Mouse (Mus musculus): ENCODE measurements around the gene Pmepa1.

Pmepa1 gene

DNA sequence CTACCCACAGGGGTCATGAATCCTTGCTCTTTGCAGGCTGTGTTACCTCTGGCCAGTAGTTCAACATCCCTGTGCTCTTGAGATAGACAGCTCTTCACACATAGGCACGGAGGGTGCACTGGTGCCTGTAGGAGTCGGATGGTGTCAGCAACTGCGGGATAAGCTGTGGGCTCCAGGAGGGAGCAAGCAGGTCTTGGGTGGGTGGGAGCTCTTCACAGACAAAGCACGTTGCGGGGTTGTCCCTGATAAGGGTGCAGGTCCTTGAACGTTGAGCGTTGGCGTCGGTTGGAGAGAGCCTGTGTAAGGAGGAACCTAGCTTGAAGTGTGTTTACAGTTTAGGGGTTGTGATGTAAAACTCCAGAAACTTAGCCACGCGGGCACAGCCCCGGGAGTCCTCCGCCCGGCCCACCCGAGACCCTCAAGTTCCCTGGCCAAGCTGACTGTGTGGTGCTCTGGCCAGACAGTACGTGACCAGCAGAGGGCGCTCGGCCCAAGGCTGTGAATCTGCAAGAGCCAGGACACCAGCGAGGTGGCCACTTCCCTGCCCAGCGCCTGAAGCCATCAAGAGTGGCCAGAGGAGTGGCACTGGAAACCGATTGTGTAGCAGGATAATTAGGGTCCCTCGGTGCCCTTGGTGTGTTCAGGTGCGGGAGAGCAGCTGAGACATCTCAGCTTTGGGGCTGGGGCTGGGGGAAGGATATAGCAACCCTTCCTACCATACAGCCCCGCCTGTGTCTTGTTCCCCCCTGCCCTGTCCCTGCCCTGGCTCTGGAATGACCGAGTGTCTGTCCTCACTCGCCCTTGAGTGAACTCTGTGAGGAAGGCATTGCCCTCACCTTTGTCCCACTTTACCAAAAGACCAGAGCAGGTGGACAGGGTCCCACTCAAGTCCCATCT, 90.0 kb downstream of the Pmepa1 start:
- peak; percentile 47 to 70 for DNase-seq (ENCODE audit: low spot score in 2 of 2)

DNA sequence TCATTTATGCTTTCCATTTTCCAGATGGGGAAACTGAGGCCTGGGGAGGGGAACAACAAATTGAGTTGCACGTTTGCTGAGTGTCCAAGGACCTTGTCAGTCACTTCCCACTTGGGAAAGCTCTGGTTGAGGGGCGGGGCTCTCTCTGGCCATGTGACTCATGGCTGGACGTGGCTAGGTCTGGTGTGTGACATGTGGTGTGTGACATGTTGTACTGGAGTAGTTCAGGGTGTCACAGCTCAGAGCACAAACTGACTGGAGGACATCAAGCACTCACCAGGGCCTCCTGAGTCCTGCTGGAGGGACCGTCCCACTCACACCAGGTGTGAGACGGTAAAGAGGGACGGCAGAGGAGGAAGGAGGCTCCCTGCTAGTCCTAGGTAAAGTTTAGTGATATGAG, 91.1 kb downstream of the Pmepa1 start:
- no peak for DNase-seq (ENCODE audit: low spot score in 2 of 2)

GRCm38 (mm10) chr2:173184475-173185080, 91.8 kb downstream of the Pmepa1 start:
- DNase-seq (ENCODE audit: low spot score in 2 of 2) = no peak

DNA sequence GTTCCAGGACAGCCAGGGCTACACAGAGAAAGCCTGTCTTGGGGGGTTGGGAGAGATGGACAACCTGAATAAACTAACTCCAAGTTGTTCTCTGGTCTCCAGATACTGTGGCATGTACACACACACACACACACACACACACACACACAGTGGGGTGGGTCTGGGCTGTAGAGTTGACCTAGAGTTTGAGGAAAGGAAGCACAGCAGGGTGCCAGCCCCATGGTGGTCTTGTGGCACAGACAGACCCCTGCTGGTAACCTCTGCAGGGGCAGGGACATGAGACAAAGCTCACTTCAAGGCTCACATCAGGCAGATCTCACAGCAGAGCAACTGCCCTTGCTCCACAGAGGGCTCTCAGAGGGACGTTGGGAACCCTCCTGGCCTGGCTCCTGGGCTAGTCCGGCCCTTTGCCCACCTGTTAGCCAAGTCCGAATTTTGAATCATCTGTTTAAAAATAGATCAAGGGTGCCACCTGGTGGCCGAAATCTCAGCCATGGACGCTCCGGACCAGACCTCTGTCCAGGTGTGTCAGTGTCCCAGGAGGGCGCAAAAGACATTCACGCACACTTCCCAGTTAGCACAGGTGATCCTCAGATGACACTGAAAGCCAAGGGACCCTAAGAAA, 92.4 kb downstream of the Pmepa1 start:
- peak in 1 of 2 experiments; percentile 45 for DNase-seq (ENCODE audit: low spot score in 2 of 2)

DNA sequence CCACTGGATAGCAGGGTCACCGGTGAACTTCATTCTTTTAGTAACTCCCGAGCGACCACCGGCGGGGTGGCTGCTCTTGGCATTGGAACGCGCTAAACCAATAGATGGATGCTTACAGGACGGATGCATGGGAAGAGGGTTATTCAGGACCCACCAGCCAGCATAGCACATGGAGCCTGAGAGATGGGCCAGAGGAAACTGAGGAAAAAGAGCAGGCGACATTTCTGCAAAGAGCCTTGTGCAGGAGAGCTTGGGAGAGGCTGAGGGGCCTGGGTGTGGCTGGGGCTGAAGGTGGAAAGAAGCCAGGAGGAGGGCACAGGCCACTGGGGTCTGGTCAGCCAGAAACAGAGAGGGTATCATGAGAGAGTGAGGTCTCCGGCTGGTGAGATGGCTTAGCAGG, 93.0 kb downstream of the Pmepa1 start:
- no peak for DNase-seq (ENCODE audit: low spot score in 2 of 2)

DNA sequence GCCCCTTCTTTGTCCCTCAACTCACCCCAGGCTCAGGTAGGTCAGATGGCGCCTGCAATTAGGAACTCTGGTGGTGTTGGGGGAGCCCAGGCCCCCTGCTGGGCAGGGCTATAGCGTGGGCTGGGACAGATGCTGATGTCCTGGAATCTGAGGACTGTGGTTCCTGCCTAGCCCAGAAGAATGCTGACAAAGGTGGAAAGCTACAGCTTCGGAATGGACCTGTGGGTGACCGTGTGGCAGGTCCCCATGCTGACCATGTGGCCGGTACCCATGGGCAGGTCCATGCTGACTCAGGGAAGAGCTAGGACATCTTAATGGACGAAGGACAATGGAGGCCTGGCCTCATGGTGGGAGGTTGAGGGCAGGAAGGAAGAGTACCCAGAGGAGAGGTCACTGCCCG, 93.5 kb downstream of the Pmepa1 start:
- DNase-seq (ENCODE audit: low spot score in 2 of 2) = no peak

DNA sequence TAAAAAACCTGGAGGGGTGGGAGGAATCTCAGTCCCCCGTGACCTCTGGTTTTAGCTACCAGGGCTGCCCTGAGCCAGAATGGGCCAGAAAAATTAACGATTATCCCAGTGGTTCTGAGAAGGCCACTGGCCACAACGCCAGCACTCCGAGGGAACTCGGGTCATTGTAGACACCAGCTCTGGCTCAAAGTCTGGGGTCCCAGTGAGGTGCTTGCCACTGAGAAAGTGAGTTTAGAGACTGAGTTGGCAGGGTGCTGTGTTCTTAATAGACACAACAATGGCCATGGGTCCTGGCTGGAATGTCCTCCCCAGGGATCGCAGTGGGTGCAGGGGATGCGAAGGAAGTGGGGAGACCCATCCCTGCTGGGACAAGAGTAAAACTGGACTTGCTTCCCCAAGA, 94.4 kb downstream of the Pmepa1 start:
- DNase-seq (ENCODE audit: low spot score in 2 of 2) = no peak

DNA sequence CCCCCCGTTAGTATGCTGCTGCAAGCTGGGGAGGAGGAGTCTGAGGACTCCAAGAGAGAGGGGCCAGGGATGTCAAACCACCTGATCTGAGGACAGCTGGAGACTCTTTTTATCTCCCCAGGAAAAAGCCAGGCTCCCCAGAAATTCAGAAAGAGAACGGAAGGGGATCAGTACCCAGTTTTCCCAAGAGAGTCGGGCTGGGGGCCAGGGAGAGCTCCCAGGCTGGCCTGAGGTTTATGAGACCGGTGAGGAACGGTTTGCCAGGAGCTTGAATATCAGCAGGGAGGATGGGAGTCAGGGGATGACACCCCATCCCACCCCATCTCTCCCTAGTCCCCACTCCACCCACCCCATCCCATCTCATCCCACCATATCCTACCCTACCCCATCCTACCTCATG, 94.8 kb downstream of the Pmepa1 start:
- DNase-seq (ENCODE audit: low spot score in 2 of 2) = no peak

DNA sequence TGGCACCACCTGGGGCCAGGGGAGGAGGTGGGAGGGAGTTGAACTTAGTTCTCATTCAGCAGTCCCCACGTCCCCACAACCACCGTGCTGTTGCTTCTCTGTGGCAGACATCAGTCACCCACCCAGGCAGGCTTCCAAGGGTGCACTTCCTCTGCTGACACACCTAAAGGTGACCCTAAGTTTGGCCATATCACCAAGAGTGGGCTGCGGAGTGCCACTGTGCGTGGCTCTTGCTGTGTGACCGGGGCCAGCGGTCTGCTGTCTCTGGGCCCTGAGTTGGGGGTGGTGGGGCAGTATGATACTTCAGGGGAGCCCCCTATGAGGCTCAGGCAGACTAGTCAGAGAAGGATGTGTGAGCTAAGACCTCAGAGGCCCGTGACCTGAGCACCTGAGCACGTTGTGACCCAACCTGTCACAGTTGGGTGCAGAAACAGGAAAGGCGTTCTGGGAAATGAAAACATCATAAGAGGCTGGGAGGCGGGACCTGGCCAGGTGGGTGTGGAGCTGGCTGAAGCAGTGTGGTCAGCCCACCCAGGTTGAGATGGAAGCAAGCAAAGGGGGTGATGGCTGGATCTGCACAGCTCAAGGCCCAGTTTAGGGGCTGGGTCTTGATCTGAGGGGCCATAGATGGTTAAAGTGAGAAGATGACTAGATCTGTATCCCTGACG, 95.5 kb downstream of the Pmepa1 start:
- DNase-seq (ENCODE audit: low spot score in 2 of 2) = no peak

DNA sequence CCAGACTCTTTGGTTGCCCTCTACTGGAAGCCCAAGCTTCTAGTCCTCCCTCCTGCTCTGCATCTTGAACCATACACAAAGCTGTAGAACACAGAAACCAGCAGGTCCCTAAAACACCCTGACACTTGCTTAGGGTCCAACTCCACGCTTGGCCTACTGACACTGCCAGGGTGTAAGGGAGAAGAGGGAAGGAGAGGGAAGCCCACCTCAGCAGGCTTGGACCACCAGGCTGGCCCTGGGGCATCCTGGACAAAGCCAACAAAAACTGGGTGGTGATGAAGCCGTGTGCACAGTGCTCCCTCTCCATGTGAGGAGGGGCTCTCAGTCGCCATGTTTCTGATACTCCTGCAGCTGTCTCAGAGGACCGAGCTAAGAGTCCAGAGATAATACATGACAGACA, 96.3 kb downstream of the Pmepa1 start:
- no peak for DNase-seq (ENCODE audit: low spot score in 2 of 2)

DNA sequence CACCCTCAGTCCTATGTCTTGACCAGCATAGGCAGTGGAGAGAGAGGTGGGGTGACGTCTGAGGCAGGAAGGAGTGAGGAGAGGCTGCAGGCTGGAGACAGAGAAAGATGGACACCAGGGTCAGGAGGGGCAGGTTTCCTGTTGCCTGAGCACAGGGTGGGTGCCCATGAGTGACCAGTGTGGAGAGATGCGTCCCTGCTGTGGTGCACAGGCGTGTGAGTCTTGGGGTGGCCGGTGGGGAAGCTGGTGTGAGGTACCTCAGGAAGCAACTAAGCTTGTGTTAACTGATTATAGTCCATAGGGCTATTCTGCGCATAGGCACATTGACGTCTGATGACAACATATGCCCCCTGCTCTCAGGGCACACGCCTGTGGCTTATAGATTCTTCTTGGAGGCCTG, 97.3 kb downstream of the Pmepa1 start:
- no peak for DNase-seq (ENCODE audit: low spot score in 2 of 2)

GRCm38 (mm10) chr2:173177951-173178350, 98.4 kb downstream of the Pmepa1 start:
- DNase-seq (ENCODE audit: low spot score in 2 of 2) = no peak

DNA sequence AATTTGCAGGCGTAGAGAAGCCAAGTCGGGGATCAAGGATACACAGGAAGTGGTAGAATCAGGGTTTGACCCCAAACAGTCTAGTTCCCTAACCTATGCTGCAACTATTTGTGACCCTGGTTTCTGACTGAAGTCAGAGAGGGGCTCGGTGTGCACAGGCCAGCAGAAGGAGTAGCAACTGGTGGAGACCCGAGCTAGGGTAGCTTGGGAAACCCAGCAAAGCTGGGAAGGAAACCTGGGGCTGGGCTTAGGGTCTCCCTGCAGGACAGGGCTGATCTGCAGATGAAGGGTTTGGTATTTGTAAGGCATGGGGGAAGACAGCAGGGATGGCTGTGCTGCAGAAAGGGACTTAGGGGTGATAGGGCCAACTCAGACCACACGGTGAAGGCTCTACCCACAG, 98.9 kb downstream of the Pmepa1 start:
- DNase-seq (ENCODE audit: low spot score in 2 of 2) = no peak

DNA sequence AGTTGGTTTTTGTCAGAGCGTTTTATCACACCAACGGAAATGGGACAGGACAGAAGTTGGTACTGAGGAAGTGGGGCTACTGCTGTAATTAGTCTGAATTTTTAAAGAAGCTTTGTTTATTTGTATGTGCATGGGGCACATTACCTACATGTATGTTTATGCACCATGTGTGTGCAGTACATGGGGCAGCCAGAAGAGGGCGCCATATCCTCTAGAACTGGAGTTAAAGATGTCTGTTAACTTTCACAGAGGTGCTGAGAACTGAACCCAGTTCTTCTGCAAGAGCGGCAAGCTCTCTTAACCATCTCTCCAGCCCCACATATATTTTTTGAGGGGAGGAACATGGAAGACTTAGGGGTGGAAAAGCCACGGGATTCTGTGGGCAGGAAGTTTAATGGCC, 100.6 kb downstream of the Pmepa1 start:
- DNase-seq (ENCODE audit: low spot score in 2 of 2) = no peak

DNA sequence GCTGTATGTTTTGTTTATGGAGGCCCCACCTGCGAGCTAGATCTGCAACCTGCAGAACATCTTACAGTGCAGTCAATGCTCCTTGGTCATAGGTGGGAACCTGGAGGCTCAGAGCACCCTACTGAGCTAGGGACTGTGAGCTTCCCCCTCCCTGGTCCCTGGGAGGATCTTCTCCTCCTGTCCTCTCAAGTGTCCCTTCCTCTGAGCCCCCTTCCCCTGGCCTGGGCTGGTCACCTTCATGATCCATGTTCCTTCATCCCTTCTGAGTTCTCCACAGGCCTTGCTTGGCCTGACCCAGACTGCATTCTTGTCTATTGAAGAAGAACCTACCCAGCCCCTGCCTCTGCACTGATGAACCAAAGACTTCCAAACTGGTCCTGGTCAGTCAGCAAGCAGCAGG, 101.8 kb downstream of the Pmepa1 start:
- no peak for DNase-seq (ENCODE audit: low spot score in 2 of 2)
